Mouse (Mus musculus): ENCODE data around the gene Cdca8.

- TF ChIP-seq CTCF (IDR thresholded peaks at IDR 0.05; ENCODE audit: low read depth), result no peak
- no peak for TF ChIP-seq EP300 (optimal IDR thresholded peaks at IDR 0.05)
These were observed 31.1 kb upstream of the Cdca8 start for GRCm38 (mm10) chr4:124970194-124970593.

All from stomach, postnatal 0 days (tissue).